Mouse (Mus musculus): ENCODE measurements around the gene Gm15155. TPM values are rescaled to one million over a fixed set of nuclear protein-coding genes. Genes with fewer than 3 reads are reported as not detected.
A peak's percentile ranks its signal among the peaks of the same experiment; 100 is the strongest.

The Gm15155 gene
- polyA plus RNA-seq (2014; fragmentation: Nextera tagmentation; extraction: Ambion mirVana) = not detected in 2 replicates

DNA sequence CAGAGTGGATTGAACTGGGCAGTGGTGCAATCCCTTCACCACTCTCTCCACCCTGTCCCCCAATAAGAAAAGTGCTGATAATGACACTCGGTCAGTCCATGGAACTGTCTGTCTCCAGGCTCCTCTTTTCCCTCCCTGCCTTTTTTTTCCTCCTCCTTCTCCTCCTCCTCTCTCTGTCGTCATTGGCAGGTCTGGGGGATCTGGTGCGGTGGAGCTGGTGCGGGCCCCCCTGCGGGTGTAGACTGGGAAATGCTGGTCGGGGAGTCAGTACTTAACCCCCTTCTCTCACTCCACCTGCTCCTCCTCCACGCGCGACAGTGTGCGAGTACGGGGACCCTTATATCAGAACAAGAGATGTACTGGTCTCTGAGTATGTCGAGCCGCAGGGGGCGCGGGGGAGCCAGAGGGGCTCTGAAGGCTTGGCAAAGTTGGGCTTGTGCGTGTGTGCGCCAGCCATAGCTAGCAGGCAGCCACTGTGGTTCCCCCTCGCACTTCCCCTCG, at the start of gene Gm15155:
TSS of gene Gm15155 (plus strand) at position 401 of the 501 bp plus-strand sequence.
- Histone ChIP-seq H3K4me2 (ENCODE audit: low read depth) (peak within 1 kb of the TSS; percentile 76), H3K9ac (ENCODE audit: low read length) (peak within 1 kb of the TSS; percentile 6; the same call in 1 of the 2 replicates), H3K4me3 (ENCODE audit: low read depth, low read length) (peak within 1 kb of the TSS; percentile 45), H3K9me3 (ENCODE audit: control insufficient read depth, low read length) (no peaks in the 10 kb centered on the region), H3K36me3 (ENCODE audit: control insufficient read depth, insufficient read depth, low read length) (no peaks in the 10 kb centered on the region), H3K27ac (ENCODE audit: low read depth, low read length) (no peak within 1 kb of the TSS), H3K4me1 (ENCODE audit: control insufficient read depth, insufficient read depth, low read length) (no peaks in the 10 kb centered on the region), H3K27me3 (ENCODE audit: control insufficient read depth, insufficient read depth, low read length) (peaks cover 23% of the 10 kb centered on the region)
- WGBS = 19% methylated on average over 17 of the region's 19 CpGs
- peak; percentile 42; the same call in 1 of the 2 replicates for ATAC-seq (ENCODE audit: insufficient read depth, low FRiP score, low TSS enrichment)
- DNase-seq (ENCODE audit: low spot score) = peak; percentile 17

DNA sequence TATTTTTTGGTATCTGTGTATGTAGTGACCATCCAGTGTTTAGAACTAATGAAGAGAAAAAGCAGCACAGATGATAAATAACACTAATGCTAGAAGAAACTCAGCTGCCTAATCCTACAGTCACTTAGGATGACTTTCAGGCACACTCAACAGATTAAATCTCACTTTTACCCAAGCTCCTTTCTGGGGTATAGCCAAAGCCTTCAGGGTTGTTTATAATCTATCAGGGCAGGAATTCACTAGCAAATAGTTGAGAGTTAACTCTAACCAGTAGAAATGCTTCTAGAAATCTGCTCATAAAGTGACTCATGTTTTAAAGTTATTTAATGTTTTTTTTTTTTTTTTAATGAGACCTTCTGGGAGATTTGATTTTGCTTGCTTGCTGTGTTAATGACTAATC, 44.8 kb upstream of the Gm15155 start:
- H3K4me3 ChIP-seq (ENCODE audit: low read depth, low read length) = no peak overlapping the region
- H3K9ac ChIP-seq (ENCODE audit: low read length) = no peak overlapping the region
- ATAC-seq (ENCODE audit: insufficient read depth, low FRiP score, low TSS enrichment) = no peak
- no peaks in the 10 kb centered on the region for H3K27me3 ChIP-seq (ENCODE audit: control insufficient read depth, insufficient read depth, low read length)
- H3K4me1 ChIP-seq (ENCODE audit: control insufficient read depth, insufficient read depth, low read length) = no peaks in the 10 kb centered on the region
- H3K36me3 ChIP-seq (ENCODE audit: control insufficient read depth, insufficient read depth, low read length) = no peaks in the 10 kb centered on the region
- H3K27ac ChIP-seq (ENCODE audit: low read depth, low read length) = no peak overlapping the region
- no peak for DNase-seq (ENCODE audit: low spot score)
- H3K4me2 ChIP-seq (ENCODE audit: low read depth) = no peak overlapping the region
- H3K9me3 ChIP-seq (ENCODE audit: control insufficient read depth, low read length) = no peaks in the 10 kb centered on the region

DNA sequence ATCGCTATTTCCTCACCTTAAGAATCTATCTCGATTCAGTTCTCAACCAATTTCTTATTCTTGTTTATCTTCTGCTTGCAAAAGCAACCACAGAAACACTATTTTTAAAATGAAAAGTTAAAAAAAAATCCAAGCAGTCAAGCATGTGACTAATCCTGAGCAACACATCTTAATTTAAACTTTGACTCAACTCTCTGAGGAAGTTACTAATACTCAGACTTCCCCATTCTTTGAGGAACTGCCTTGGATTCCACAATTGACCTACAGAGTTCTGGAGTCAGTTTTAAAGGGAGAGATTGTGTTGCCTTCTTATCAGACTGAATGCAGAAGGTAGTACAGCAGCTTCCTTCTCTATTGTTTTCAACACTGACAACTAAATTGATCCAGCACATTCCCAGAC, 40.0 kb upstream of the Gm15155 start:
- no peak overlapping the region for H3K4me3 ChIP-seq (ENCODE audit: low read depth, low read length)
- H3K27ac ChIP-seq (ENCODE audit: low read depth, low read length) = no peak overlapping the region
- no peaks in the 10 kb centered on the region for H3K9me3 ChIP-seq (ENCODE audit: control insufficient read depth, low read length)
- H3K27me3 ChIP-seq (ENCODE audit: control insufficient read depth, insufficient read depth, low read length) = no peaks in the 10 kb centered on the region
- DNase-seq (ENCODE audit: low spot score) (no peak), ATAC-seq (ENCODE audit: insufficient read depth, low FRiP score, low TSS enrichment) (no peak)
- no peak overlapping the region for H3K4me2 ChIP-seq (ENCODE audit: low read depth)
- H3K9ac ChIP-seq (ENCODE audit: low read length) = no peak overlapping the region
- WGBS = 81% methylated on average over 2 of the region's 2 CpGs
- no peaks in the 10 kb centered on the region for H3K36me3 ChIP-seq (ENCODE audit: control insufficient read depth, insufficient read depth, low read length)
- no peaks in the 10 kb centered on the region for H3K4me1 ChIP-seq (ENCODE audit: control insufficient read depth, insufficient read depth, low read length)

DNA sequence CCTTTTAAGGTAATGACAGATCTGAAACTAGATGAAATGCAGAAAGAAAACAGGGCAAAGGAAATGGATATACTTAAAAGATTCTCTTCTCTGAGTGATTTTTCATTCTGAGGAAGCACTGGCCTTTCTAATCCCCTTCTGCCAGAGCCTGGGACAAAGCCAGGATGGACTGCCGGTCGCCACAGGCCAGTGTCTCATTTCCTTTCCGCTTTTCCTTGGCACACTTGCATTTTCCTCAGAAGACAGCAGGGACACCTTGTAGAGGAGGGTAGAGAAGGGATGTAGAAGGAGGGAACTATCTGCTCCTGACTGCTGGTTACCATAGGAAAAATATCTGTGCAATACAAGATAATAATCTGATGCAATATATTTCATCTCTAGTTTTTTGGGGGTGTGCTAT, 33.1 kb upstream of the Gm15155 start:
- Histone ChIP-seq H3K4me3 (ENCODE audit: low read depth, low read length) (no peak overlapping the region), H3K4me1 (ENCODE audit: control insufficient read depth, insufficient read depth, low read length) (no peaks in the 10 kb centered on the region), H3K36me3 (ENCODE audit: control insufficient read depth, insufficient read depth, low read length) (no peaks in the 10 kb centered on the region), H3K27ac (ENCODE audit: low read depth, low read length) (no peak overlapping the region), H3K27me3 (ENCODE audit: control insufficient read depth, insufficient read depth, low read length) (no peaks in the 10 kb centered on the region), H3K9ac (ENCODE audit: low read length) (no peak overlapping the region), H3K4me2 (ENCODE audit: low read depth) (no peak overlapping the region), H3K9me3 (ENCODE audit: control insufficient read depth, low read length) (no peaks in the 10 kb centered on the region)
- 80% methylated on average over 3 of the region's 3 CpGs for WGBS
- no peak for DNase-seq (ENCODE audit: low spot score)
- no peak for ATAC-seq (ENCODE audit: insufficient read depth, low FRiP score, low TSS enrichment)

DNA sequence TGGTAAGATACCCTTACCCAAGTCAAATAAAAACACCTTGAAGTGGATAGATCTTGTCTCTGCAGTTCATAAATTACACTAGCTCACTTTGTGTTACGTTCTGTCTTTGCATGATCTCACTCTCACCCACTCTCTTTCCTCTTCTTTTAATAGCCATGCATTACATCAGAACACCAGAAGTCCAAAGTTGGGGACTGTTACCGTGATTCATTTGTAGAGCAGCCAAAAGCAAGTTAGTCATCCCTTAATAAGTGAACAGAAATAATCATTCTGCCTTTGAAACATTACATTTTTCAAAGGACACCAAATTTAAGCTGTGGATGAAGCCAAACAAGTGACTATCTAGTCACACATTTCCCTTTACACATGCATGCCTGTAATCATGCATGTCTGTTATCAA, 32.1 kb upstream of the Gm15155 start:
- no peak for ATAC-seq (ENCODE audit: insufficient read depth, low FRiP score, low TSS enrichment)
- H3K4me1 ChIP-seq (ENCODE audit: control insufficient read depth, insufficient read depth, low read length) = no peaks in the 10 kb centered on the region
- H3K4me2 ChIP-seq (ENCODE audit: low read depth) = no peak overlapping the region
- DNase-seq (ENCODE audit: low spot score) = no peak
- 81% methylated on average over 2 of the region's 2 CpGs for WGBS
- H3K4me3 ChIP-seq (ENCODE audit: low read depth, low read length) = no peak overlapping the region
- no peaks in the 10 kb centered on the region for H3K36me3 ChIP-seq (ENCODE audit: control insufficient read depth, insufficient read depth, low read length)
- no peaks in the 10 kb centered on the region for H3K9me3 ChIP-seq (ENCODE audit: control insufficient read depth, low read length)
- no peak overlapping the region for H3K9ac ChIP-seq (ENCODE audit: low read length)
- H3K27ac ChIP-seq (ENCODE audit: low read depth, low read length) = no peak overlapping the region
- no peaks in the 10 kb centered on the region for H3K27me3 ChIP-seq (ENCODE audit: control insufficient read depth, insufficient read depth, low read length)

DNA sequence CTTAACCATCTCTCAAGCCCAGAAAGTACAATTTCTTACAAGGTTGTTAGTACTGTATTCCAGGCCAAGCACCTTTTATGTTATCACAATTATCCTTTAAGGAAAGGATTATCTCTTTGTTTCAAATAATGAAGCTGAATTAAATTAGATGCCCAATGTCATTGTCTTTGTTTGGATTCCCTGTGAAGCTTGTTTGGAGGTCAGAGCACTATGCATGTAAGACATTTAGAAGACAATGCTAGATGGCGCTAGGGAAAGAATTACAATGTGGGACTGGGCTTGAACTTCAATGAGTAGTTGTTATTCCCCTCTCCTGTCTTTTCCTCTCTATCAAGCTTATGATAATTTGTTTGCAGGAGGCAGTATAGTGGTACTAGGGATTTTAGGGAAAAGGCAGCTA, 29.9 kb upstream of the Gm15155 start:
- no peaks in the 10 kb centered on the region for H3K36me3 ChIP-seq (ENCODE audit: control insufficient read depth, insufficient read depth, low read length)
- ATAC-seq (ENCODE audit: insufficient read depth, low FRiP score, low TSS enrichment) = no peak
- WGBS = 52% methylated on average over 1 of the region's 1 CpGs
- H3K9ac ChIP-seq (ENCODE audit: low read length) = no peak overlapping the region
- no peak overlapping the region for H3K4me3 ChIP-seq (ENCODE audit: low read depth, low read length)
- H3K27me3 ChIP-seq (ENCODE audit: control insufficient read depth, insufficient read depth, low read length) = no peaks in the 10 kb centered on the region
- no peaks in the 10 kb centered on the region for H3K4me1 ChIP-seq (ENCODE audit: control insufficient read depth, insufficient read depth, low read length)
- H3K4me2 ChIP-seq (ENCODE audit: low read depth) = no peak overlapping the region
- no peaks in the 10 kb centered on the region for H3K9me3 ChIP-seq (ENCODE audit: control insufficient read depth, low read length)
- no peak overlapping the region for H3K27ac ChIP-seq (ENCODE audit: low read depth, low read length)
- no peak for DNase-seq (ENCODE audit: low spot score)

DNA sequence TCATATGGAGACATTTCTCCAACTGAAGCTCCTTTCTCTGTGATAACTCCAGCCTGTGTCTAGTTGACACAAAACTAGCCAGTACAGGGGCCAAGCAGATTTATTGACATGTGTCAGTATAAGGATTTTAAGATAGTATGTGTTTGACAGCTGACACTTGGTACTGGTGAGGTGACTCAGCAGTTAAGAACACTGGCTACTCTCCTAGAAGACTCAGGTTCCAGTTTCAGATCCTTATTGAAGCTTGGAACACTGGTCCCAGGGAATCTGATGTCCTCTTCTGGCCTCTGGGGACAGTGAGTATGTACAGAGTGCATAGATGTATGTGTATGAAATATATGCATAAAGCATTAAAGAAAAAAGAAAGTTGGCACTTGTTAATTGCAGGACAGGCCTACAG, 28.2 kb upstream of the Gm15155 start:
- H3K4me2 ChIP-seq (ENCODE audit: low read depth) = no peak overlapping the region
- ATAC-seq (ENCODE audit: insufficient read depth, low FRiP score, low TSS enrichment) = no peak
- no peak for DNase-seq (ENCODE audit: low spot score)
- H3K27me3 ChIP-seq (ENCODE audit: control insufficient read depth, insufficient read depth, low read length) = no peaks in the 10 kb centered on the region
- H3K36me3 ChIP-seq (ENCODE audit: control insufficient read depth, insufficient read depth, low read length) = no peaks in the 10 kb centered on the region
- no peaks in the 10 kb centered on the region for H3K4me1 ChIP-seq (ENCODE audit: control insufficient read depth, insufficient read depth, low read length)
- no peak overlapping the region for H3K9ac ChIP-seq (ENCODE audit: low read length)
- H3K27ac ChIP-seq (ENCODE audit: low read depth, low read length) = no peak overlapping the region
- no peaks in the 10 kb centered on the region for H3K9me3 ChIP-seq (ENCODE audit: control insufficient read depth, low read length)
- H3K4me3 ChIP-seq (ENCODE audit: low read depth, low read length) = no peak overlapping the region

DNA sequence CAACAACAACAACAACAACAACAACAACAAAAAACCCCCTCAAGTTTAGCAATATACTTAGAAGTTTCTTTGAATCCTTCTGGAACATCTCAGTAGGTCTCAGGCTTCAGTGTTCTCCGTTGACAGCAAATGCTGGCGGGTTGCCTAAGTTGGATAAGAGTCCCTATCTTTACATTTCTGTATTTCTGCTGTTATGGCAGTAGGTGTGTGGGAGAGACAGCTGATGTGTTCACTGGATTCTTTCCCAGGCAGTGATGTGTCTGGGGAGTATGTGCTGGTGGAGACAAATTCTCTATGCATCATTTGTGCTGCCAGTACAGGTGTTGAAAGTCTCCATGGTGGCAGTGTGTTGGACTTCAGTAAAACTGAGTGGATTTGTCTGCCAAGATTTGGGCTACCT, 23.3 kb upstream of the Gm15155 start:
- H3K9ac ChIP-seq (ENCODE audit: low read length) = no peak overlapping the region
- H3K4me2 ChIP-seq (ENCODE audit: low read depth) = no peak overlapping the region
- no peaks in the 10 kb centered on the region for H3K4me1 ChIP-seq (ENCODE audit: control insufficient read depth, insufficient read depth, low read length)
- WGBS = 88% methylated on average over 2 of the region's 2 CpGs
- no peak overlapping the region for H3K27ac ChIP-seq (ENCODE audit: low read depth, low read length)
- no peak overlapping the region for H3K4me3 ChIP-seq (ENCODE audit: low read depth, low read length)
- DNase-seq (ENCODE audit: low spot score) (no peak), ATAC-seq (ENCODE audit: insufficient read depth, low FRiP score, low TSS enrichment) (no peak)
- no peaks in the 10 kb centered on the region for H3K27me3 ChIP-seq (ENCODE audit: control insufficient read depth, insufficient read depth, low read length)
- no peaks in the 10 kb centered on the region for H3K36me3 ChIP-seq (ENCODE audit: control insufficient read depth, insufficient read depth, low read length)
- H3K9me3 ChIP-seq (ENCODE audit: control insufficient read depth, low read length) = no peaks in the 10 kb centered on the region

DNA sequence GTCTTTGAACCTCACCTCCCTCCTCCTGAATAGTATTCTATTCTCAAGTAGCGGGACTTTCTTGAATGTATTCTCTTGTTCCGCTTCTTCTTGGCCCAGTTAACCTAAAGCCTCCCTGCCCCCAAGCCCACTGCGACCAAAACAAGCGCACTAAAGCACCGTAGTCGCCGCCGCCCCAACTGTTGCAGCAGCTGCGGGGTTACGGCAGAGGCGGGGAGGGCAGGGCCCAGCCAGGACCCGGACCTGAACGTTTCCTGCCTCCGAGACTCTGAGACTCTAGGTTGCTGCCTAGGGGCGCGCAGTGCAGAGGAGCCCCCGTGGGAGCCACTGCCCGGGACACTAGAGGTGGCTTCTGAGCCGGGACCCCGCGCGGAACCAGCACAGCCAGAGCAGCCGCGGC, 2.0 kb upstream of the Gm15155 start:
- Histone ChIP-seq H3K4me1 (ENCODE audit: control insufficient read depth, insufficient read depth, low read length) (no peaks in the 10 kb centered on the region), H3K36me3 (ENCODE audit: control insufficient read depth, insufficient read depth, low read length) (no peaks in the 10 kb centered on the region), H3K9ac (ENCODE audit: low read length) (no peak overlapping the region), H3K9me3 (ENCODE audit: control insufficient read depth, low read length) (no peaks in the 10 kb centered on the region), H3K27ac (ENCODE audit: low read depth, low read length) (no peak overlapping the region), H3K4me3 (ENCODE audit: low read depth, low read length) (peak overlapping the region; percentile 45), H3K27me3 (ENCODE audit: control insufficient read depth, insufficient read depth, low read length) (peaks cover 23% of the 10 kb centered on the region), H3K4me2 (ENCODE audit: low read depth) (peak overlapping the region; percentile 76)
- DNase-seq (ENCODE audit: low spot score) (peak; percentile 15), ATAC-seq (ENCODE audit: insufficient read depth, low FRiP score, low TSS enrichment) (0 out of 2 replicates have a peak, but pooled peaks have one; percentile 24)
- 14% methylated on average over 24 of the region's 24 CpGs for WGBS

Data from neural tube, embryonic 11.5 days (tissue).